Mouse (Mus musculus) T-cell, adult 2 months (primary cell): ENCODE measurements around the gene Lsm2.
"Not testable (repeated sequence)": the region's sequence is repeated elsewhere in the genome, so short reads cannot be mapped to it uniquely, and the experiment has no call there.

Source experiments
- DNase-seq: peaks from one replicate; pipeline ENCODE4 v3.0.0; 2022; ENCODE audit warnings: low spot score

The Lsm2 gene

GRCm38 (mm10) chr17:35032323-35032870 is 50.7 kb downstream of the Lsm2 start:
- no peak for DNase-seq

GRCm38 (mm10) chr17:35033703-35034102 is 52.0 kb downstream of the Lsm2 start:
- not testable (repeated sequence) for DNase-seq

DNA sequence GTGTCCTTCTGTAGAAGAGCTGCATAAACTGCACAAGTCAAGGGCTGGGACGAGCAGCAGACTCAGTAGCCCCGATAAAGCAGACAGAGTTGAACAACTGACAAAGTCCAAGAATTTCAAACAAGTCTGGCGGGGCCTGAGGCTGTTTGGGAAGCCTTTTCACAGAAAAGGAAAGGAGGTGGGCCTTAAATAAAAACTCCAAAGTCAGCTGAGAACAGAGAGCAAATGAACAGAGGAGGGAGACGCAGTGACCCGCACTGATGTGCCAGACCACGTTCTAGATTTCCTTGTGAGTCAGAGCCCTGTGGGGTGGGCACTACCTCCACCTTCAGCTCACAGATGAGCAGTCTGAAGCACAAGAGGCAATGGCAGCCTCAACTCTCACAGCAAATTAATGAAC is 53.2 kb downstream of the Lsm2 start:
- DNase-seq, result no peak
